Mouse (Mus musculus): ENCODE results near the gene Pde1b.
A peak's percentile ranks its signal among the peaks of the same experiment; 100 is the strongest.

Gene Pde1b

DNA sequence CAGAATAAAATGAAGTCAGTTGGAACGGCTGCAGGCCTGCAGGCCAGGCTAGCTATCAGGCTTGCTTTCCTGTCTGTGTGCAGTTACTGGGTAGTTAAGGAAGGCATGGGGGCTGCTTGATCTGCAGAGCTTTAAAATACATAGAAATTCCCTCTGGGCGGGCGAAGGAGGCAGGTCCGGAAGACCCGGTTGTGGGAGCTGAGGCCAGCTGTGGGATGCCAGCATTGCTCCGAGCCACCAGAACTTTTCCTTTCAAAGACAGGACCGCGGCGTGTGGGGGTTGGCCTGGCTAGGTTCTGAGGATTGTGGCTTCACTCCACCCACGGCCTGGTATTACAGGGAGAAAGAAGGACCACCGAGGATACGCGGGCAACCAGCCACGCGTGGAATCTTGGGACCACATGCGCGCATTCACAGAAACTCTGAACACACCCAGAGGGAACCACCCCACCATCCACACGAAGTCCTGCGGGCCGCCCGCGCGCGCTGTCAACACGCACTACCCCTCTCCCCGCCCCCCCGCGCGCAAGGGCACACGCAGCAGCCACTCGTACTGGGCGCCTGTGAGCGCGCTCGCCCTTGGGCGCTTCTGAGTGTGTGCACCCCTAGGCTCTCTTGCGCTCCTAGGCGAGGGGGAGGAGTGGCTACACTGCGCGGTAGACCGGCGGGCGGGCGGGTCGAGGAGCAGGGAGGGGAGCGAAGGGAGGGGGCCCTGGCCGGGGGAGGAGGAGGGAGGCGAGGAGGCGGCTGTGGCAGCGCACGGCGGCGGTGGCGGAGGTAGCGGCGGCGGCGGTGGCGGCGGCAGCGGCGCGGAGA, at the start of gene Pde1b:
Gene Pde1b (plus strand): TSS at position 600 of the 816 bp plus-strand sequence.
- peak; percentile 58 for DNase-seq

DNA sequence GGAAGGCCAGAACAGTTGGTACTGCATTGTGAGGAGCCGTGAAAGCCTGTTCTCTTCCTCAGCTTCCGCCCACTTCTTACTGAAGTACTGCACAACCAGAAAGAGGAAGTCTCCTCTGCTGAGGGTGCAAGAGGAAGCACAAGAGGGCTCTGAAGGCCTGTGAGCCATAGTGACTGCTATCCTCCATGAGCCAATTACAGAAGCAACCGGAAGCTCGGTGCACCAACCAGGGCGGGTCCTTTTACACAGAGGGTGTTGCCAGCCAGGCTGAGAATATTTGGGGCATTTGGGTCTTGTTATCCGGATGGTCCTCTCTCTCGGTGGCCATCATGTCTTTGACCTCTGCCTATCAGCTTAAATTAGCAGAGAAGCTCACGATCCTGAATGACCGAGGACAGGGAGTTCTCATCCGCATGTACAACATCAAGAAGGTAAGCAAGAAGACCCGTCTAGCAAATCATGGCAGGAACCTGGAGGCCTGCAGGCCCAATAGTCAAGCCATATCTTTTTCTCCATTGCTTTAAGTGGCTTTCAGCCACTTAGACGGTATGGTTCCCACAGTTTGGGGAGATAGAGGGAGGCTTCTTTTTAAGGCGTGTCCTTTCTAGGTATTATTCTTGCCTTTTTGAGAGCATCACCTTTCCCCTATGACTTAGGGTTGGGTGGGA, 49.1 kb upstream of the Pde1b start, which contains the start of gene Nckap1l:
Gene Nckap1l (plus strand): TSS at position 244 of the 668 bp plus-strand sequence.
- no peak for DNase-seq

DNA sequence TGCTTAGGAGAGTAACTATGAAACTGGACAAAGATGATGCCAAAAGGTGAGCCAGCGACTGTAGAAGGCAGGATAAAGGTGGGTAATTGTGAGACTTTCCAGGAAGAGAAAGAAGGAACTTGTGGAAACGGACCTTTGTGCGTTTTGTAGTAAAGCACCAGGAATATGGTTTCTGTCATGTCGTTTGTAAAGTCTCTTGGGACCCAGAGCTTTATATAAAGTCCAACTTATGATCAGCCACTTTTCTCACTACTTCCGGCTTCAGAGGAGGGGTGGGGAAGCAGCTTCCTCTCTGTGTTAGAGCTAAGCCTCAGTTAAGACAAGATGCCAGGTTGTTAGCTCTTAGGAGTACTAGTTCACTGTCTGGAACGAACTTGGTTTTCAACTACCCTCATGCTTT, 48.4 kb upstream of the Pde1b start:
- no peak for DNase-seq

DNA sequence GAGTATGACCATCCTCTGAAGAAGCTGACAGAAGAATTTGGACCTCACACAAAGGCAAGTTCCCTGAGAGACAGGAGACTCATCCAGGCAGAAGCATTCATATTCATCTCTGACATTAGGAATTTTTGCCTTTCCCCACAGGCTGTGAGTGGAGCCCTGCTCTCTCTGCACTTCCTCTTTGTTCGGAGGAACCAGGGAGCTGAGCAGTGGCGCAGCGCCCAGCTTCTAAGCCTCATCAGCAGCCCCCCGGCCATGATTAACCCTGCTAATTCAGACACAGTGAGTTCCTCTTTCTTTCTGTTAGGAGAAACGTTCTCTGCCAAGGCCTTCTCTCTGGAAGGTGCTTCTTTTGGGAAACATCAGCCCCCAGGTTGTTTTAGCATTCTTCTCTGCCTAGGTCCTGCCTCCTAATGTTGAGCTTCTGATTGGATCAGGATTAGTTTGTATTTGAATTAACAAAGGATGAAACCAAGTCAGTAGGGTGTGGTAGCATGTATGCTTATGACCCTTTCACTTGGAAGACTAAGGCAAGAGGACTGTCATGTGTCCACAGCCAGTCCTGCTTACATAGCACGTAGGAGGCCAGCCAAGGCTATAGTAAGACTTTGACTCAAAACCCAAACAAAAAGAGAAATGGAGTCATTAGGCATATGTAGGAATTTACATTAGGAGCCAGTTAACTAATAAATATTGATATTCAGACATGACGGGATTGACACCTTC, 40.1 kb upstream of the Pde1b start:
- DNase-seq: no peak

DNA sequence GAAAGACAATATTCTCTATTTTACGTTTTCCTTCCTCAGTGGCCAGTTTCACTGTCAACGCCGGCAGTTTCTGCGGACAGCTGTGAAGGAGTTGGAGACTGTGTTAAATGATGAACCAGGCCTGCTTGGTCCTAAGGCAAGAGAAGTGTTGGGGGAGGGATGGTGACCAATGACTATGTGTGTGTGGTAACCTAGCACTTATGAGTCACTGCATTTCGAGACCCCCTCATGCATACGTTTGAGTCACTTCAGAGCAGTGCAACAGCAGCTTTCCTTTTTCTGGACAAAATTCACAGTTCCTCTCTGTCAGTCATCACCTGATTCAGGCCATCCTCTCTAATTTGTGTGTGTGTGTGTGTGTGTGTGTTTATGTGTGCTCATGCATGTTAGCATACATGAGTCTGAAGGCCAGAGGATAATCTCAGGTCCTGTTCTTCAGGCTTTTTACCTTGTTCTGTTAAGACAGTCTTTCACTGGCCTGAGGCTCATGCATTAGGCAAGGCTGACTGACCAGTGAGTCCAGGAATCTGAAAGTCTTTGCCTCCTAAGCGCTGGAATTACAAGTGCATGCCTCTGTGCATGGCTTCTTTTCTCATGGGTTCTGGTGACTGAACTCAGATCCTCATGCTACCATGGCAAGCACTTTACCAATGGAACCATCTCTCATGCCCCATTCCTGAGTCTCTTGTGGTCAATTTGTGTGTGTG, 31.2 kb upstream of the Pde1b start:
- no peak for DNase-seq

DNA sequence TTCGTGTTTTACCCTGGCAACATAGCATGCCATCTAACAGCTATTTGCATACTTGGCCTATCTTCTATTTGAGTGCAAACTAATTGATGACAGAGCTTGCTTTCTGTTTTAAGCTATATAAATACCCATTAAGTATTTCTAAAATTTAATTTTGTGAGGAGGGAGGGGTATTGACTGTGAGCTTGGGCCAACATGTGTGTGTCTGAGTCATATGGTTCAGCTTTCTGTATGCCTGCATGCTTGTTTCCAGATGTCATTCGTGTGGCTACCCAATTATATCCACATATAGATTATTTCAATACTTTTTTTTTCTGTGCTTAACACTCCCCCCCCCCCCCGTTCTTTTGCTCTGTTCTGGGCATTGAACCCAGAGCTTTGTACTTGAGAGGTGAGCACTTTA, 30.6 kb upstream of the Pde1b start:
- no peak for DNase-seq

DNA sequence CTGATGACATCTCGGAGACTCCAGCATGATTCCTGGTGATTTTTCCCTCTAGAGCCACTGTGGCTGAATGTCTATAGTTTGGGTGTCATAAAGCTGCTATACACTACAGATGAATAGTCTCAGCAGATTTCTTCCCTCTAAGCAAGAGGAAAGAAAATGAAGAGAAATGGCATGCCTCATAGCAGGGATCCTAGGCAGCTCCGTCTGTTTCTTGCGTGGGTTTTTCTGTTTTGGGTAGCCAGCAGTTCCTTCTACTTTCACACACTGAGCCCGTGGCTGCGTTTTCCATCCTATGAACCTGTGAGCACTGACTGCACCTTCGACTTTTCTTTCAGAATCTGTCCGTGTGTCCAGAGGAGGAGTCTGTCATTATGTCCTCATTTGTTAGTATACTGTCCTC, 29.7 kb upstream of the Pde1b start:
- no peak for DNase-seq

DNA sequence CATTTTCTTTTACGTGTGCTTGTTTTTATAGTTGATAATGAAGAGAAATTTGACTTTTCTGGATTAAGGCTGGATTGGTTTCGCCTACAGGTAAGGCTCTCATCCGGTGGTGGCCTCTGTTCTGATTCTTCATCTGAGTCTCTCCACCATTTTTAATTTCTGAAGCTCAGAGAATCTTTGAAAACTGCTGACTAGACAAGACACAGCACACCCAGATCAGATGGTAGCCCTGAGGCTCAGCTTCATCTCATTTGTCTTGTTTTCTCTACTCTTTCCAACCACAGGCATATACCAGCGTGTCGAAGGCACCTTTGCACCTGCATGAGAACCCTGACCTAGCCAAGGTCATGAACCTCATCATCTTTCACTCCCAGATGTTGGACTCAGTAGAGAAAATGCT, 29.1 kb upstream of the Pde1b start:
- no peak for DNase-seq

DNA sequence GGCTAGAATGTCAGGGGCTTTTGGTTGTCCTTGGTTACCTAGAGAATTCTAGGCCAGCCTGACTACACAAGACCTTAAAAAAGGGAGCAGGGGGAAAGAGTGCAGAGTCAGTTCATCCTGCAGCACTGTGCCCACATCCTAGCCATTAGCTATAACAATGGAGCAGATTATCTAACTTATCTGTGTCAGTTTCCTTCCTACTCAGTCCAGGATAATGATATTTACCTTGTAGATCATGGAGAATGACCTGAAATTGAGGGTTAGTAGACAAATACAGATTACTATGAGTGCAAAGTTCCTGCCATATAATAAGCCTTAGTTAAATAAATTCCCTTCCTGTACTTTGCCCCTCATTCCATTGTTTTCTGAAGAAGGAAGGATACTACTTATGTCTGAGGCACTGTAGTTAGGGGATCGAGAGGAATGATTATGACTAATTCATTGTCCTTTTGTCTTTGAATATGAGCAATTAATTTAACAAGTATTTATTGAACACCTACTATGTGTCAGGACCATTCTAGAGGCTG, 23.7 kb upstream of the Pde1b start:
- DNase-seq: no peak

DNA sequence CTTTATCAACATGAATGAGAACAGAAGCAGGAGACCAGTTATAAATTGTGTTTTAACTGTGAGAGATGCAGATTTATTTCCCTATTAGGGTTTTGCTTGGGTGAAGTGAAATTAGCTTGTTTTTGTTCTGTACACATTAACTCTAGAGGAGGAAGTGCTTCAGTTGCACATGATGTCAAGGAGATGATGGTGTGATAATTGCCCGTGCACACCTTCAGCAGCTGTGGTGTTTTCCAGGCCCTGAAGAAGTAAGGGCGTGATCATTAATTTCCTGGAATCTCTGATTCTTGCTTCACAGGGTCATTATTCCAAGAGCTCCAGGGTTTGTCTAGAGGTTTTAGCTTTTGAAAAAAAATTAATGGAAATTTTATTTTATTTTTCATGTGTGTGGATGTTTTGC, 22.7 kb upstream of the Pde1b start:
- DNase-seq: no peak

DNA sequence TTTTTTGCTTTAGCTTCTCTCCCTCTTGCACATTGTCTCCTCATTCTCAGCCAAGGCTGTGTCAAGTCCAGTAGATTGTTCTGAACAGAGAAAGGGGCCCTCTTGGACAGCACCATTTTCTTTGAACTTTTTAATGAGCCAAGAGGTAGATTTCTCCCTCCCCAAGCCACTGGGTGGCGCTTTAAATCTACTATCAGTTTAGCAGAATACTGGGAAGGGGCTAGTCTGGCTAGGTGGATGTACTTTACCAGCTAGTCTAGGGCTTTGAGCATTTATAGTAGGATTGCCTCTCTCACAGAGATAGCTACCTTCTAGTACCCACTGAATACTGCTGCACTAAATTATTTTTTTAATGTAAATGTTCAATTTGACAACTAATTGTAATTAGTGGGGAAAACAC, 20.3 kb upstream of the Pde1b start:
- DNase-seq: no peak

DNA sequence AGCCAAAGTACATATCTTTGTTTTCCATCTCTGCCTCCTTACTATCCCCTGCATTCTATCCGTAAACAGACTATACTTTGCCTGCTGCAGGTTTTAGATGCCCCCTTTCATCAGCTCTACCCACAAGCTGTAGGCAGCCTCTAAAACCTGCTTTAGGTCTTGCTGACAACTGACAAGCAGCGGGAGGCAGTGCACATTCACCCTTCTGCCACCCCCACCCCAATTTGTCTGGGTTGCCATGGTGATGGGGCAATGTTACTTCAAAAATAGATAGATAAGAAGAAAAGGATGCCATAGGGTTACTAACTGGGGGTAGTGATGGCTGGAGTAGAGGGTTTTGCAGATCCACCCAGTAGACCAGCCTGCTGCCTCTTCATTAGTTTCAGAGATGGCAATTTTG, 18.3 kb upstream of the Pde1b start:
- DNase-seq: no peak

DNA sequence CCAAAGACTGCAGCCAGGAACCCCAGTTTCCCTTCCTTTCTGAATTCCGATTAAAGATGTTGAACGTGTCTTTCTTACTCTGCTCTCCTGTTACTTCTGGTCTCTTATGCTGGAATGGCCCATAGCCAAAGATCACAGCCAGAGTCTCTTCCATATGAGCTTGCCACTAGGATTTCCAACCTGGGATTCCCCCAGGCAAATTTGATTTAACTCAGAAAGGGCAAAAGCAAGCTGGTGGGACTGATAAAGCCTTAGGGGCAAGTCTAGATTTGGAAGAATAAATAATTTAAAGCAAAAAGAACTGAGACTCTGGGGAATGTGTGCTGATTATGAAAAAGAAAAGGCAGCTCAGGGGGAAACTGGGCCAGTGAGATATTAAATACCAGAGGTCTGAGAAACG, 17.7 kb upstream of the Pde1b start:
- no peak for DNase-seq

DNA sequence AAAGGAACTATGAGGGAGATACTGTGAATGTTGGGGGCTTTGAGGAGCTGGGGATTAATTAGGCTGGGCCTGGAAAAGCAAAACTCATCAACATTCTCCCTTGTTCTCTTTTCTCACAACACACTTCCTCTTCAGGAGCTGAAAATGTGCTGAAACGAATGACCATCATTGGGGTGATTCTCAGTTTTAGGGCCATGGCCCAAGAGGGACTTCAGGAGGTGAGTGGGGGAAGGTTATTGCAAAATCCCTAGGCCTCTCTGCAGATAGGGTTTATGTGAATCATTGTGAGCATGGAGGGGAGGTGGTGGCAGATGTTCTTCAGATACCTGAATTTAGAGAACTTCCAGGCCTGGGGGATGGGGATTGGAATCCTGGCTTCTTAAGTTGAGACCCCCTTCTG, 16.2 kb upstream of the Pde1b start:
- DNase-seq: no peak

DNA sequence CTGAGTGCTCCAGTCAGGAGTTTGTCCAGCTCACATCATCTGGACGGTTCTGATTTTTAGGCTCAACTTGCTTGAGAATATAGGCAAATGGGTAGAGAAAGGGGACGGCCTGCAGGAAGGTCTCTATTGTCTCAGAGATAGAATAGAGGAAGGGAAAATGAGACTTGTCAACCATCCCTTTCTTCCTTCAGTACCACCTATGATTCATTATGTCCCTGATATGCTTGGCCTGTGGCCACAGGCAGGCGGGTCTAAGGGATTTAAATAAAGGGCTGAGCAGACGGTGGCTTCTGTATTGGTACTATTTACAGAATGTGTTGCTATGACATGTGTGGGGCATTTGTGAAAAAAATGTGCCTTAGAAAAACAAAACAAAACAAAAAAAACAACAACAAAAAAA, 14.5 kb upstream of the Pde1b start:
- no peak for DNase-seq

DNA sequence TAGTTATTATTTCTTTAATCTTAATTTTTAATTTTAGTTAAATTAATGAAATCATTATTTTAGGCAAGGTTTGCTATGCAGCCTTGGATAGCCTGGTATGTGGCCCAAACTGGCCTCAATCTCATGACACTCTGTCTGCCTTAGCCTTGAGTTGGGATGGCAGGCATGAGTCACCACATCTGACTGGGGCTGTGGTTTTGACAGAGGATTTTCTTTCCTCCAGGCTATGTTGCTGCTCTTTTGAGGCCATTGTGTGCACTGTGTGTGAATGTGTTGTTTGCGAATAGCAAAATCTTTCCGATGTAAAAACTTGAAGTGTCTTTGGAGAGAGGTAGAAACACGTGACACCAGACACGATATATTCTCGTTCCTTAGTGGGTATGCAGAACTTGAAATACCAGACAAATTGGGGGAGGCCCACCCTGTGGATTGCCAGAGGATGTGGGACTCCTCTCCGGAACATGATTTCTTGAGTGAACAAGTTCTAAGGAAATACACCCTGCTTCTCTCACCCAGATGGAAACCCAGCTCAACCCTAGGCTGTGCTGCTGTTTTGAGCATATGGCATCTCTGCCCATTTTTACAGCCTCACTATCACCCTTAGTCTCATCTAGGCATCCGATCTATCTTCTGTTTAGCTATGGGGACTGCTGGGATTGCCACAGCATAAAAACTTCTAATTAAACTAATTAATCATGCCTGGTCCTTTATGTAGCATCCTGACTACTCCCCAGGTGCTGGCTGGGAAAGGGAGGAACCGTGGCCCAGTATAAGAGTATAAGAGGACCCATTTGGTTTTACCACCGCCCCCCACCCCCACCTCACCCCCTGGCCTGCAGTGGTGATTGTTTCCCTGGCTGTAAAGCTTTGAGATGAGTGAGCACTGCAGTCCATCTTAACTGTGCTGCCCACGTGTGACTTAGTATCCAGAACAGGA, 6.4 kb upstream of the Pde1b start:
- DNase-seq: no peak

DNA sequence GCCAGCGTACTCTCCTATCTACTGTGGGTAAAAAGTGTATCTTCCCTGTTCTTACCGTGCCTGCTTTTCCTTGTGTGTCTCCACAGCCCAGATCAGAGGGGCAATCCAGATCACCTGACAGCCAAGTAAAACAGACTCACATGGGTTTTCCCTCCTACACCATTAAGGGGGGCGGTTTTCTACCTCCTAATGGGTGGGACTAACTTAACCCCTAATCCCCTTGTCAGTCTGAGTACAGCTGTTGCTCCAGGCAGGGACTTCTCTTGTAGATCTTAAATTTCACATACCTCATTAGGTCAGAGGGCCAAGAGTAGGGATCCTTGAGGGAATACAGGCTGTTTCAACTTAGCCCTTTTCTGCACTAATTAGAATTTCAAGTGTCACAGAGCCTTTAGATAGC, 4.7 kb upstream of the Pde1b start:
- DNase-seq: no peak

DNA sequence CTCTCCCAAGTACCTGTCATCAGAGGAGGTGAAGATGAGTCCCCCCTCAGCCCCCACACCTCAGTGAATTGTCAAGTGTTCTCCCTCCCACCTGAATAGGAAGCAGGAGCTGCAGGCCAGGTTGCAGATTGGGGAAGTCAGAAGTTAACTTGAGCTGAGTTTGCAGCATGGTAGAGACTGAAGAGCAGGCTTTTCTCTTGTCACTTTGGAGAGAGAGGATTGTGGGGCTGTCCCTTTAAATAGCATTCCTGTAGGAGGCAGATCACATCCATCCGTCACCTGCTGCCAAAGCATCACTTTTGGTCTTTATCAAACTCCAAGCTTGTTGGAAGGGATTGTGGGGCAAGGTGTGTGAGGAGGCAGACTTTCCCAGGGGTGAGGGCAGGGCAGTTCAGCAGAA, 2.1 kb upstream of the Pde1b start:
- no peak for DNase-seq

DNA sequence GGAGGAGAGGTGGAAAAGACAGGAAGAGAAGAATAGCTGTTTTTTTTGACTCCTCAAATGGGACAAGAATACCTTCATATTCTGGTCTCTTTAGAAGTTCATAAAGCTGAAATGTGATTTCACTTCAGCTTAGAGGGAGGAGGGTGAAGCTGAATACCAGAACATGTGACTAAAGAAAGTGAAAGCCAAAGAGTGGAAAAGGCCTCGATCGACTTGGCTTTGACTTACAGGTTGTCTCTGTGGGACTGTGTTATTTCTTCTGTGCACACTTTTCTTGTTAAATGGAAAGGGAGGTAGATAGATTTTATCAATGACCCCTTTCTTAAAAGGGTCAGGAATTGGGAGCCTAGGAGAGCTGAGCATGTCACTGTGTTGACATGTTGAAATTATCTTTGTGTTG, 1.6 kb upstream of the Pde1b start:
- no peak for DNase-seq

DNA sequence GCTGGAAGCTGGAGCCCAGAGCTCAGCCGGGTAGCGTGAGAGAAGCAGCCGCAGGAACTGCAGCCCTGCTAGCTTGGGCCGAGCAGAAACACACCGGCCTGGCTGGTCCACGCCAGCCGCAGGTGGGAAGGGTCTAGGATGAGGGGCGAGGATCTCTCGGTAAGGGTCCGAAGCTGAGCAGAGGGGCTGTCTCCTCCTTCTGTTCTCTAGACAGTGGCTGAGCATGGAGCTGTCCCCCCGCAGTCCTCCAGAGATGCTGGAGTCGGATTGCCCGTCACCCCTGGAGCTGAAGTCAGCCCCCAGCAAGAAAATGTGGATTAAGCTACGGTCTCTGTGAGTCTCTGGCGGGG, 392 bp downstream of the Pde1b start:
- no peak for DNase-seq

DNA sequence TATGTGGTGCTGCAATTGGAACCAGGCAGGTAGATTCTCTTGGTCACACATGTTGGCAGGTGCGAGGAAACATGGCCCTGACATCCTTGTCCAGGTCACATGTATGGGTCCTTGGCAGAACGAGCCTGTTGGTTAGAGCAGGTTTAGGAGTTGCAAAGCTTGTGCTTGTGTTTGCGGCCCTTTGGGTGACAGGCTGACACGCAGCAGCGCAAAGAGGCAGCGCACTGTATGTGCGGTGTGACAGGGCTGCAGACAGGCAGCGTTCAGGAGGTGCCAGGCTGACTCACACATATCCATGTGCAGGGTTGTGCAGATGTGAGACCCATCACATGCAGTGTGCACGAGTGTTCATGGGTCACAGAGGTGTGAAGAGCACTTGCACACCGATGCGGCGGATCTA, 826 bp downstream of the Pde1b start:
- DNase-seq: peak; percentile 45

DNA sequence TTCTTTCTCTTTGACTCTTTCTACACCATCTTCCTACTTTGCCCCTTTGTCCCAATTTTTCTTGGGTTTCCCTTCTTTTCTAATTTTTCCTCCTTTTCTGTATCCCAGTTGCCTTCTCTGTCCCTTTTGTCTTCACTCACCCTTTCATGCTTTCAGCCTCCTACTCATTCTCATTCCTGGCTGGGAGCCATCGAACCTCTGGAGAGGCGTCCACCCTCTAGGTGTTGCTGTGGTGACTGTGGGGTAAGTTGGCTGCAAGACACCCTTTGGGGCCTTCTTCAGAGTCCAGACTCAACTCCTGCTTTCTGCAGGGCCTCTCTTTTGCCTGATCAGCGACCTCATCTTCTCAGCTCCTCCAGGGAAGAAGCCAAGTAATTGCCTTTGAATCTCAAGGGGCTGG, 6.5 kb downstream of the Pde1b start:
- no peak for DNase-seq
